Mouse (Mus musculus) MEL (cell line): Measurements from ENCODE around the gene Olfr95. TPM values are rescaled to one million over a fixed set of nuclear protein-coding genes. Genes with fewer than 3 reads are reported as not detected.

Source experiments
- DNase-seq: peaks from one replicate; pipeline ENCODE4 v3.0.0; 2011; ENCODE audit warnings: low read depth, low spot score
- H3K27ac ChIP-seq: 2 replicates; pipeline ENCODE4 v1.5.1; 2012; ENCODE audit warnings: low read depth, mild to moderate bottlenecking, control low read depth, low read length, moderate library complexity; ENCODE audit not compliant: control insufficient read depth
- H3K27me3 ChIP-seq, 2 experiments: fragments of 150-350 bp in 1 of 2; sonication (generic) in 1 of 2; 2 replicates each; pipeline ENCODE4 v1.6.1; 2012; ENCODE audit warnings: low read length in 2 of 2, mild to moderate bottlenecking in 2 of 2, improper control_type of control experiment in 1 of 2, moderate library complexity in 1 of 2; ENCODE audit not compliant: insufficient read depth in 2 of 2, control insufficient read depth in 1 of 2
- H3K36me3 ChIP-seq, 2 experiments: 2 replicates each; pipeline ENCODE4 v1.6.1; 2012 to 2014; ENCODE audit warnings: low read length in 2 of 2, improper control_type of control experiment in 1 of 2, inconsistent platforms in 1 of 2, mild to moderate bottlenecking in 1 of 2; ENCODE audit not compliant: insufficient read depth in 2 of 2, control insufficient read depth in 1 of 2
- H3K4me1 ChIP-seq, 2 experiments: fragments of 150-350 bp in 1 of 2; sonication (generic) in 1 of 2; 2 replicates each; pipeline ENCODE4 v1.6.1; 2012; ENCODE audit warnings: low read length in 2 of 2, improper control_type of control experiment in 1 of 2, mild to moderate bottlenecking in 1 of 2; ENCODE audit not compliant: insufficient read depth in 2 of 2, control insufficient read depth in 1 of 2
- H3K4me3 ChIP-seq, 2 experiments: fragments of 150-350 bp in 1 of 2; sonication (generic) in 1 of 2; 2 replicates each; pipeline ENCODE4 v1.5.1; 2012; ENCODE audit warnings: low read depth in 2 of 2, low read length in 2 of 2, mild to moderate bottlenecking in 2 of 2, moderate library complexity in 2 of 2, control low read depth in 1 of 2, improper control_type of control experiment in 1 of 2; ENCODE audit not compliant: control insufficient read depth in 1 of 2, insufficient read depth in 1 of 2
- H3K79me2 ChIP-seq: 2 replicates; pipeline ENCODE4 v1.6.1; 2012; ENCODE audit warnings: mild to moderate bottlenecking, low read length, moderate library complexity; ENCODE audit not compliant: control insufficient read depth, poor library complexity, insufficient read depth
- H3K9ac ChIP-seq: 2 replicates; pipeline ENCODE4 v1.6.1; 2012; ENCODE audit warnings: low read depth, mild to moderate bottlenecking, control low read depth, low read length, moderate library complexity; ENCODE audit not compliant: control insufficient read depth, poor library complexity, severe bottlenecking
- H3K9me3 ChIP-seq: fragments of 150-350 bp; sonication (generic); replicated peaks from 2 replicates; pipeline ENCODE4 v1.6.1; 2012; ENCODE audit warnings: mild to moderate bottlenecking, low read length, improper control_type of control experiment, moderate library complexity; ENCODE audit not compliant: insufficient read depth
- BHLHE40 ChIP-seq: IDR thresholded peaks from 2 replicates; pipeline ENCODE4 v1.6.1; 2012; ENCODE audit warnings: low read depth, mild to moderate bottlenecking, inconsistent platforms, low read length, improper control_type of control experiment, borderline replicate concordance
- CHD1 ChIP-seq: IDR thresholded peaks from 2 replicates; pipeline ENCODE4 v1.6.1; 2012; ENCODE audit warnings: low read depth, mild to moderate bottlenecking, inconsistent platforms, low read length, improper control_type of control experiment
- CTCF ChIP-seq, 3 experiments: IDR thresholded peaks in 2 of 3; conservative IDR thresholded peaks in 1 of 3; 2 replicates each; pipeline ENCODE4 v1.5.1; 2011 to 2012; ENCODE audit warnings: low read length in 3 of 3, low read depth in 2 of 3, mild to moderate bottlenecking in 2 of 3, improper control_type of control experiment in 1 of 3, inconsistent platforms in 1 of 3, mixed read lengths in 1 of 3, moderate library complexity in 1 of 3; ENCODE audit not compliant: control insufficient read depth in 1 of 3, insufficient read depth in 1 of 3, poor library complexity in 1 of 3, severe bottlenecking in 1 of 3
- ELF1 ChIP-seq: IDR thresholded peaks from 2 replicates; pipeline ENCODE4 v1.6.1; 2014; ENCODE audit warnings: low read depth, mild to moderate bottlenecking, inconsistent platforms, low read length, improper control_type of control experiment, moderate library complexity
- EP300 ChIP-seq, 2 experiments: IDR thresholded peaks; 2 replicates each; pipeline ENCODE4 v1.6.1; 2011; ENCODE audit warnings: improper control_type of control experiment in 2 of 2, low read length in 2 of 2, low read depth in 1 of 2, mild to moderate bottlenecking in 1 of 2
- GABPA ChIP-seq: IDR thresholded peaks from 2 replicates; pipeline ENCODE4 v1.6.1; 2012; ENCODE audit warnings: low read depth, mild to moderate bottlenecking, inconsistent platforms, low read length, improper control_type of control experiment, moderate library complexity
- JUND ChIP-seq: IDR thresholded peaks from 2 replicates; pipeline ENCODE4 v1.6.1; 2011; ENCODE audit warnings: low read depth, mild to moderate bottlenecking, improper control_type of control experiment, low read length
- MAX ChIP-seq: IDR thresholded peaks from 2 replicates; pipeline ENCODE4 v1.6.1; 2011; ENCODE audit warnings: low read length, improper control_type of control experiment
- MXI1 ChIP-seq: IDR thresholded peaks from 2 replicates; pipeline ENCODE4 v1.6.1; 2011; ENCODE audit warnings: mild to moderate bottlenecking, low read depth, low read length, improper control_type of control experiment
- RAD21 ChIP-seq: IDR thresholded peaks from 2 replicates; pipeline ENCODE4 v1.6.1; 2011; ENCODE audit warnings: mild to moderate bottlenecking, low read depth, low read length, improper control_type of control experiment
- SIN3A ChIP-seq: IDR thresholded peaks from 2 replicates; pipeline ENCODE4 v1.6.1; 2012; ENCODE audit warnings: low read length, improper control_type of control experiment, inconsistent platforms
- SMC3 ChIP-seq: IDR thresholded peaks from 2 replicates; pipeline ENCODE4 v1.6.1; 2011; ENCODE audit warnings: low read depth, low read length, improper control_type of control experiment
- ZC3H11A ChIP-seq: IDR thresholded peaks from 2 replicates; pipeline ENCODE4 v1.6.1; 2012; ENCODE audit warnings: low read depth, mild to moderate bottlenecking, inconsistent platforms, low read length, improper control_type of control experiment
- ZKSCAN1 ChIP-seq: IDR thresholded peaks from 2 replicates; pipeline ENCODE4 v1.6.1; 2012; ENCODE audit warnings: low read depth, mild to moderate bottlenecking, inconsistent platforms, low read length, improper control_type of control experiment, moderate library complexity
- ZMIZ1 ChIP-seq: IDR thresholded peaks from 2 replicates; pipeline ENCODE4 v1.6.1; 2012; ENCODE audit warnings: low read depth, mild to moderate bottlenecking, inconsistent platforms, low read length, improper control_type of control experiment, moderate library complexity
- ZNF384 ChIP-seq: IDR thresholded peaks from 2 replicates; pipeline ENCODE4 v1.6.1; 2012; ENCODE audit warnings: low read depth, mild to moderate bottlenecking, inconsistent platforms, low read length, improper control_type of control experiment
- polyA plus RNA-seq, 2 experiments: library from polyadenylated mRNA; stranded (reverse) in 1 of 2; unstranded in 1 of 2; fragments of >175 nt in 1 of 2; fragments of >200 nt in 1 of 2; gene quantifications; 2 replicates each; pipeline versions ENCODE4 v1.2.1 to v1.2.4; 2012; ENCODE audit warnings: low replicate concordance in 2 of 2, low read depth in 1 of 2; ENCODE audit not compliant: insufficient read length in 2 of 2, insufficient read depth in 1 of 2, missing spikeins in 1 of 2
- total RNA-seq: library from RNA; depleted of rRNA; stranded (reverse); fragments of 300-350 nt; gene quantifications from 2 replicates; pipeline ENCODE4 v1.2.3, GENCODE M21; 2012

The Olfr95 gene
- total and polyA plus RNA-seq, 3 experiments = not detected

DNA sequence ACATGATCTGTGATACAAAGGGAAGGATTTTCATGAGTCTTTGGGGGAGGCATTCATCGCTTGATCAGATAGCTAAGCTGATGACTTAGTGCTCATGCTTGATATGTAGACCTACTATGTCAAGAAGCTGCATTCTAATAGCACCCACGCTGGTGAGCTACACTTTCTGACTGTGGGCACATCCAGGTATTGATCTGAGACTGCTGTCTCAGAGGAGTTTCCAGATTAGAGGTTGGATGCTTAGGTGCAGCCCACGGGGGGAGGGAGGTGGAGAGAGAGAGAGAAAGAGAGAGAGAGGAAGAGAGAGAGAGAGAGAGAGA is 9.0 kb downstream of the Olfr95 start:
- Histone ChIP-seq H3K79me2 (no peaks in the 10 kb centered on the region), H3K9ac (no peak overlapping the region), H3K27me3 (no peaks in the 10 kb centered on the region; a peak in 1 of 4 replicates), H3K4me3 (no peak overlapping the region), H3K36me3 (no peaks in the 10 kb centered on the region), H3K4me1 (no peaks in the 10 kb centered on the region), H3K27ac (no peak overlapping the region), H3K9me3 (no peaks in the 10 kb centered on the region)
- no peak for TF ChIP-seq MXI1
- TF ChIP-seq ZKSCAN1 = peak; percentile 60; the same call in 1 of the 2 replicates
- TF ChIP-seq GABPA = no peak
- no peak for TF ChIP-seq CHD1
- TF ChIP-seq ELF1 = no peak
- TF ChIP-seq ZNF384 = no peak
- no peak for DNase-seq

GRCm38 (mm10) chr17:37203206-37203916 is 9.6 kb downstream of the Olfr95 start:
- Histone ChIP-seq H3K27me3 (no peaks in the 10 kb centered on the region; a peak in 1 of 4 replicates), H3K4me3 (no peak overlapping the region), H3K4me1 (no peaks in the 10 kb centered on the region), H3K27ac (no peak overlapping the region), H3K9ac (no peak overlapping the region), H3K79me2 (no peaks in the 10 kb centered on the region), H3K36me3 (no peaks in the 10 kb centered on the region), H3K9me3 (no peaks in the 10 kb centered on the region)
- TF ChIP-seq JUND (peak; percentile 65; the same call in 1 of the 2 replicates), ZNF384 (0 out of 2 replicates have a peak, but pooled peaks have one; percentile 34), MAX (peak; percentile 35; the same call in 1 of the 2 replicates), EP300 (IDR thresholded peaks at IDR 0.05; ENCODE audit: low read depth in 1 of 2, low read length in 2 of 2) (no peak; a peak in 1 of 4 replicates), GABPA (no peak), SIN3A (peak; percentile 47; the same call in 1 of the 2 replicates), RAD21 (peak; percentile 97), ZMIZ1 (no peak), ZC3H11A (peak; percentile 90), CTCF (IDR thresholded peaks at IDR 0.05 in 2 of 3, conservative IDR thresholded peaks at IDR 0.05 in 1 of 3; ENCODE audit: control insufficient read depth in 1 of 3, insufficient read depth in 1 of 3, low read depth in 2 of 3, low read length in 3 of 3, poor library complexity in 1 of 3, severe bottlenecking in 1 of 3) (peak in 2 of 3 experiments; percentile 90 to 98; a peak in 5 of 6 replicates), BHLHE40 (peak; percentile 20; the same call in 1 of the 2 replicates), SMC3 (peak; percentile 98)
- peak; percentile 81 for DNase-seq
